Mouse (Mus musculus) hindbrain, embryonic 11.5 days (tissue): ENCODE measurements around the gene Lrrc38. TPM values are rescaled to one million over a fixed set of nuclear protein-coding genes. Genes with fewer than 3 reads are reported as not detected.

ENCODE experiments used
- ATAC-seq: fragments of 200-750 bp; cut with Nextera tagmentation; 2 replicates; pipeline ENCODE4 v1.8.0; 2017; ENCODE audit warnings: mild to moderate bottlenecking, moderate TSS enrichment, moderate library complexity; ENCODE audit not compliant: low FRiP score
- DNase-seq: peaks from one replicate; pipeline ENCODE4 v3.0.0-alpha.2; 2015; ENCODE audit warnings: low spot score
- H3K27ac ChIP-seq: fragments of 300-500 bp; sonication (generic); 2 replicates; pipeline ENCODE4 v1.5.1; 2014; ENCODE audit warnings: mild to moderate bottlenecking, low read depth, low read length
- H3K27me3 ChIP-seq: fragments of 300-500 bp; sonication (generic); 2 replicates; pipeline ENCODE4 v1.6.1; 2014; ENCODE audit warnings: mild to moderate bottlenecking, low read length, moderate library complexity, mixed read lengths; ENCODE audit not compliant: control insufficient read depth, insufficient read depth
- H3K36me3 ChIP-seq: fragments of 300-500 bp; sonication (generic); 2 replicates; pipeline ENCODE4 v1.6.1; 2014; ENCODE audit warnings: mild to moderate bottlenecking, low read length, moderate library complexity, mixed read lengths; ENCODE audit not compliant: control insufficient read depth, insufficient read depth
- H3K4me1 ChIP-seq: fragments of 300-500 bp; sonication (generic); replicated peaks from 2 replicates; pipeline ENCODE4 v1.6.1; 2014; ENCODE audit warnings: low read length, mixed read lengths; ENCODE audit not compliant: control insufficient read depth, insufficient read depth
- H3K4me2 ChIP-seq: fragments of 300-500 bp; sonication (generic); replicated peaks from 2 replicates; pipeline ENCODE4 v1.6.1; 2014; ENCODE audit warnings: mild to moderate bottlenecking, low read depth, low read length
- H3K4me3 ChIP-seq: fragments of 300-500 bp; sonication (generic); 2 replicates; pipeline ENCODE4 v1.5.1; 2014; ENCODE audit warnings: low read depth, low read length
- H3K9ac ChIP-seq: fragments of 300-500 bp; sonication (generic); 2 replicates; pipeline ENCODE4 v1.6.1; 2014; ENCODE audit warnings: low read depth, low read length
- H3K9me3 ChIP-seq: fragments of 300-500 bp; sonication (generic); 2 replicates; pipeline ENCODE4 v1.6.1; 2016; ENCODE audit warnings: low read length; ENCODE audit not compliant: control insufficient read depth
- WGBS: fragments of 180-500 bp; shearing (Covaris S2); extraction: QIAGEN DNeasy Blood & Tissue Kit; methylation state at CpG from one replicate; pipeline ENCODE4 v1.1.7; 2014; 5-methylcytosine and 5-hydroxymethylcytosine counted together
- polyA plus RNA-seq: library from polyadenylated mRNA; unstranded; fragments of >200 nt; fragmentation: Nextera tagmentation; extraction: Ambion mirVana; gene quantifications from 2 replicates; pipeline ENCODE4 v1.2.1, GENCODE M21; 2014

Lrrc38 gene
- polyA plus RNA-seq, 1 experiment from 2014 or later = 0.51 TPM

- Histone ChIP-seq H3K36me3 (no peaks in the 10 kb centered on the region), H3K4me1 (no peaks in the 10 kb centered on the region), H3K27ac (no peak overlapping the region), H3K27me3 (no peaks in the 10 kb centered on the region), H3K4me3 (no peak overlapping the region), H3K9ac (no peak overlapping the region), H3K4me2 (no peak overlapping the region), H3K9me3 (no peaks in the 10 kb centered on the region)
- DNase-seq (no peak), ATAC-seq (no peak)
- 82% methylated on average over 6 of the region's 6 CpGs for WGBS
Observed at GRCm38 (mm10) chr4:143313299-143313698, 36.3 kb upstream of the Lrrc38 start.

- H3K9ac ChIP-seq = no peak overlapping the region
- no peaks in the 10 kb centered on the region for H3K27me3 ChIP-seq
- H3K36me3 ChIP-seq = no peaks in the 10 kb centered on the region
- ATAC-seq (peak; percentile 65), DNase-seq (peak; percentile 60)
- WGBS = 22% methylated on average over 8 of the region's 11 CpGs
- H3K4me2 ChIP-seq = 0 out of 2 replicates have a peak overlapping the region, but pooled peaks have one; percentile 41
- H3K4me1 ChIP-seq = no peaks in the 10 kb centered on the region
- H3K4me3 ChIP-seq = no peak overlapping the region
- H3K9me3 ChIP-seq = no peaks in the 10 kb centered on the region
- peak overlapping the region; percentile 73 for H3K27ac ChIP-seq
Observed at GRCm38 (mm10) chr4:143324176-143324924, 25.2 kb upstream of the Lrrc38 start.

- H3K36me3 ChIP-seq = no peaks in the 10 kb centered on the region
- no peaks in the 10 kb centered on the region for H3K9me3 ChIP-seq
- peak overlapping the region; percentile 73 for H3K27ac ChIP-seq
- ATAC-seq (peak; percentile 66), DNase-seq (peak; percentile 63)
- peak overlapping the region; percentile 24 for H3K4me3 ChIP-seq
- H3K27me3 ChIP-seq = no peaks in the 10 kb centered on the region
- peak overlapping the region; percentile 41 for H3K4me2 ChIP-seq
- no peaks in the 10 kb centered on the region for H3K4me1 ChIP-seq
- H3K9ac ChIP-seq = peak overlapping the region; percentile 27; the same call in 1 of the 2 replicates
- 24% methylated on average over 15 of the region's 15 CpGs for WGBS
Observed at GRCm38 (mm10) chr4:143324925-143325624, 24.5 kb upstream of the Lrrc38 start.

GRCm38 (mm10) chr4:143325625-143325941, 24.0 kb upstream of the Lrrc38 start:
- peak; percentile 53; the same call in 1 of the 2 replicates for ATAC-seq
- peak overlapping the region; percentile 41 for H3K4me2 ChIP-seq
- H3K4me3 ChIP-seq = peak overlapping the region; percentile 24
- H3K27me3 ChIP-seq = no peaks in the 10 kb centered on the region
- no peak overlapping the region for H3K9ac ChIP-seq
- H3K27ac ChIP-seq = peak overlapping the region; percentile 73
- H3K36me3 ChIP-seq = no peaks in the 10 kb centered on the region
- peak; percentile 94 for DNase-seq
- H3K4me1 ChIP-seq = no peaks in the 10 kb centered on the region; the same call in 1 of the 2 replicates
- 4% methylated on average over 10 of the region's 10 CpGs for WGBS
- H3K9me3 ChIP-seq = no peaks in the 10 kb centered on the region

GRCm38 (mm10) chr4:143330566-143330965, 19.0 kb upstream of the Lrrc38 start:
- H3K27ac ChIP-seq = no peak overlapping the region
- H3K4me2 ChIP-seq = no peak overlapping the region
- no peaks in the 10 kb centered on the region; the same call in 1 of the 2 replicates for H3K4me1 ChIP-seq
- ATAC-seq (no peak), DNase-seq (peak; percentile 34)
- H3K9me3 ChIP-seq = no peaks in the 10 kb centered on the region
- no peak overlapping the region for H3K4me3 ChIP-seq
- WGBS = 39% methylated on average over 9 of the region's 9 CpGs
- H3K36me3 ChIP-seq = no peaks in the 10 kb centered on the region
- no peak overlapping the region for H3K9ac ChIP-seq
- H3K27me3 ChIP-seq = no peaks in the 10 kb centered on the region

- no peak overlapping the region for H3K4me2 ChIP-seq
- no peak for ATAC-seq
- DNase-seq = no peak
- no peaks in the 10 kb centered on the region for H3K27me3 ChIP-seq
- 87% methylated on average over 1 of the region's 1 CpGs for WGBS
- no peaks in the 10 kb centered on the region for H3K9me3 ChIP-seq
- no peak overlapping the region for H3K4me3 ChIP-seq
- no peak overlapping the region for H3K27ac ChIP-seq
- no peaks in the 10 kb centered on the region for H3K36me3 ChIP-seq
- H3K4me1 ChIP-seq = no peaks in the 10 kb centered on the region; the same call in 1 of the 2 replicates
- H3K9ac ChIP-seq = no peak overlapping the region
Observed at GRCm38 (mm10) chr4:143331787-143332186, 17.8 kb upstream of the Lrrc38 start.

- no peaks in the 10 kb centered on the region; the same call in 1 of the 2 replicates for H3K4me1 ChIP-seq
- H3K27me3 ChIP-seq = no peaks in the 10 kb centered on the region
- no peak overlapping the region for H3K4me2 ChIP-seq
- no peak overlapping the region for H3K9ac ChIP-seq
- WGBS = 60% methylated on average over 5 of the region's 5 CpGs
- H3K4me3 ChIP-seq = no peak overlapping the region
- ATAC-seq = no peak
- no peaks in the 10 kb centered on the region for H3K36me3 ChIP-seq
- no peak overlapping the region for H3K27ac ChIP-seq
- no peak for DNase-seq
- no peaks in the 10 kb centered on the region for H3K9me3 ChIP-seq
Observed at GRCm38 (mm10) chr4:143334145-143334544, 15.4 kb upstream of the Lrrc38 start.

GRCm38 (mm10) chr4:143334995-143335394, 14.6 kb upstream of the Lrrc38 start:
- WGBS = 90% methylated on average over 17 of the region's 17 CpGs

More at GRCm38 (mm10) chr4:143334995-143335394, 14.6 kb upstream of the Lrrc38 start:
- no peak overlapping the region for H3K4me3 ChIP-seq
- H3K9ac ChIP-seq = no peak overlapping the region
- no peaks in the 10 kb centered on the region for H3K9me3 ChIP-seq
- no peak for DNase-seq
- no peaks in the 10 kb centered on the region for H3K36me3 ChIP-seq
- H3K27ac ChIP-seq = no peak overlapping the region
- no peak overlapping the region for H3K4me2 ChIP-seq
- H3K4me1 ChIP-seq = no peaks in the 10 kb centered on the region; the same call in 1 of the 2 replicates
- no peak for ATAC-seq
- no peaks in the 10 kb centered on the region for H3K27me3 ChIP-seq
